Mouse (Mus musculus): Measurements from ENCODE around the gene Gm11060.

DNA sequence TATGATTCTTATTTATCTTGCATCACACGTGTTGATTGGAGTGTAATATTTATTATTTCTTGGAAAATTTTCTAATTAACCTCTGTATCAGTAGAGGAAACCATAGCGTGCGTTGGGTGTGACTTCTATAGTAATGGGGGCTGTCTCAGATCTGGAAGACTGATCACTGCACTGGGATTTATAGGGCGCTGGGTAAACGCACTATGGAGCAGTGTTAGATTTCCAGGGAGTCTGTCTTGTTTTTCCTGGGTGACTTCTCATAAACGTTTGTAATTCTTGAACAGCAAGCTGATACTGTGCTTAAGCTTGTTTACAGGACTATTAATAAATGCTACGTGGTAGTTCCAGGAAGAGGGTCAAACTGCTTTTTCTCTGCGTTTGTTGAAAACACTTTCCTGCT, 25.9 kb downstream of the Gm11060 start:
- TF ChIP-seq CTCF (IDR thresholded peaks at IDR 0.05; ENCODE audit: low read depth) (no peak), EP300 (IDR thresholded peaks at IDR 0.05; ENCODE audit: low read depth) (no peak)

Data from liver, postnatal 0 days (tissue).